9 mouse cellular contexts compared by ENCODE assay signal in genomic region chr6:121013750-121014149, GRCm38 (mm10).
DNase-seq lines count a peak whose midpoint lies in the region; ATAC-seq and TF ChIP-seq lines count a peak whose summit lies in the region.
"Had no signal": no experiment of that assay in that cellular context is flagged by ENCODE, and none has a peak within 500 bp of the region (broad histone marks: within the 10 kb centered on the region; RNA-seq: fewer than 3 reads in every experiment).

No protein-coding gene starts in this region.

- H3K4me3 ChIP-seq in CH12.LX (replicated peaks in 1 of 3; ENCODE audit: low read depth in 2 of 3, low read length in 2 of 3, poor library complexity in 1 of 3): no peak overlapping the region
- H3K4me3 ChIP-seq in heart, embryonic 15.5 days: no peak overlapping the region
- H3K4me3 ChIP-seq in limb, embryonic 10.5 days: no peak overlapping the region
- no peak overlapping the region for H3K4me3 ChIP-seq in olfactory bulb, adult 2 months (ENCODE audit: insufficient read depth, low read depth, low read length)
- H3K4me3 ChIP-seq: limb, embryonic 12.5 days had no signal

- 39% methylated on average over 9 of the region's 9 CpGs for WGBS in heart, embryonic 15.5 days
- WGBS in limb, embryonic 10.5 days: 52% methylated on average over 9 of the region's 9 CpGs
- 40% methylated on average over 9 of the region's 9 CpGs for WGBS in olfactory bulb, adult 2 months

- TF ChIP-seq EP300 in CH12.LX (IDR thresholded peaks at IDR 0.05; ENCODE audit: low read length): no peak

- H3K9ac ChIP-seq in CH12.LX (ENCODE audit: insufficient read depth, low read depth): no peak overlapping the region
- no peak overlapping the region for H3K9ac ChIP-seq in heart, embryonic 15.5 days
- H3K9ac ChIP-seq: limb, embryonic 12.5 days had no signal

- H3K79me2 ChIP-seq in CH12.LX (replicated peaks; ENCODE audit: control insufficient read depth, extremely low read depth, insufficient read depth, poor library complexity, severe bottlenecking): no peaks in the 10 kb centered on the region

- TF ChIP-seq POLR2A in CH12.LX (IDR thresholded peaks at IDR 0.05; ENCODE audit: low read depth, low read length): no peak
- no peak for TF ChIP-seq POLR2A in olfactory bulb, adult 2 months (IDR thresholded peaks at IDR 0.05; ENCODE audit: insufficient read depth, low read depth, low read length)

- in situ Hi-C loops in CH12.LX (cut with MboI; ENCODE audit: low pct_ligation_motif_present, low pct_unique_long_range_greater_than_20kb, low sequenced_read_pairs): no loop called here

- DNase-seq in gastrocnemius, postnatal 10 days: peak; percentile 61
- DNase-seq in gastrocnemius, adult 8-10 months (ENCODE audit: low spot score in 2 of 2): no peak
- no peak for DNase-seq in CH12.LX (ENCODE audit: extremely low read depth)
- peak; percentile 61 to 78 for DNase-seq in cerebellum, postnatal 25 days
- peak; percentile 54 for DNase-seq in limb, embryonic 10.5 days (ENCODE audit: low spot score)
- no peak for DNase-seq in left cerebral cortex, postnatal 25 days (ENCODE audit: low spot score in 2 of 2)

- H3K4me1 ChIP-seq in CH12.LX (ENCODE audit: control insufficient read depth in 1 of 2, insufficient read depth in 2 of 2): peaks cover 18 to 40% of the 10 kb centered on the region in 2 experiments
- peaks cover 20% of the 10 kb centered on the region for H3K4me1 ChIP-seq in heart, embryonic 15.5 days (replicated peaks)
- H3K4me1 ChIP-seq in limb, embryonic 10.5 days: peaks cover 11% of the 10 kb centered on the region; the same call in 1 of the 2 replicates
- peaks cover 8% of the 10 kb centered on the region; the same call in 1 of the 2 replicates for H3K4me1 ChIP-seq in olfactory bulb, adult 2 months (ENCODE audit: control insufficient read depth, insufficient read depth, low read length)

- peaks cover 35 to 82% of the 10 kb centered on the region in 2 experiments for H3K36me3 ChIP-seq in CH12.LX (replicated peaks in 1 of 2; ENCODE audit: control insufficient read depth in 1 of 2, insufficient read depth in 1 of 2, low read length in 1 of 2)
- H3K36me3 ChIP-seq in heart, embryonic 15.5 days: peaks cover 38% of the 10 kb centered on the region
- H3K36me3 ChIP-seq in limb, embryonic 10.5 days: peaks cover 31% of the 10 kb centered on the region

- no peak overlapping the region for H3K4me2 ChIP-seq in CH12.LX (ENCODE audit: insufficient read depth, low read depth, poor library complexity, severe bottlenecking)
- H3K4me2 ChIP-seq in heart, embryonic 15.5 days: peak overlapping the region; percentile 32
- H3K4me2 ChIP-seq: limb, embryonic 12.5 days had no signal

- no peaks in the 10 kb centered on the region for H3K9me3 ChIP-seq in CH12.LX (replicated peaks; ENCODE audit: low read length)
- H3K9me3 ChIP-seq in heart, embryonic 15.5 days (replicated peaks): no peaks in the 10 kb centered on the region
- no peaks in the 10 kb centered on the region for H3K9me3 ChIP-seq in limb, embryonic 10.5 days (replicated peaks)
- H3K9me3 ChIP-seq: limb, embryonic 12.5 days had no signal

- peak; percentile 55 for TF ChIP-seq RAD21 in CH12.LX (IDR thresholded peaks at IDR 0.05; ENCODE audit: low read depth, low read length)

- H3K27me3 ChIP-seq in CH12.LX (replicated peaks): no peaks in the 10 kb centered on the region
- no peaks in the 10 kb centered on the region for H3K27me3 ChIP-seq in heart, embryonic 15.5 days
- H3K27me3 ChIP-seq in limb, embryonic 10.5 days (ENCODE audit: low read depth, poor library complexity, severe bottlenecking): no peaks in the 10 kb centered on the region
- H3K27me3 ChIP-seq: limb, embryonic 12.5 days had no signal

- peak; percentile 55; the same call in 1 of the 2 replicates for ATAC-seq in heart, embryonic 15.5 days (replicated peaks; ENCODE audit: insufficient number of reproducible peaks, insufficient read depth, low FRiP score, low read depth)

- dilution Hi-C loops in CH12.LX (cut with MboI; ENCODE audit: extremely low pct_ligation_motif_present, extremely low pct_unique_long_range_greater_than_20kb, low sequenced_read_pairs): no loop called here

- intact Hi-C loops in left cerebral cortex, postnatal 25 days (cut with DNase I): loop anchor here (5.0 kb wide), 1 partner anchor 119 kb away; the partner anchor contains the start of gene Mical3

- peak in 1 of 2 experiments; percentile 62; a peak in 2 of 4 replicates for TF ChIP-seq CTCF in CH12.LX (conservative IDR thresholded peaks at IDR 0.05 in 1 of 2, IDR thresholded peaks at IDR 0.05 in 1 of 2; ENCODE audit: low read depth in 2 of 2, low read length in 2 of 2)
- peak; percentile 39; the same call in 1 of the 2 replicates for TF ChIP-seq CTCF in olfactory bulb, adult 2 months (IDR thresholded peaks at IDR 0.05; ENCODE audit: insufficient read depth, low read depth, low read length)

- no peak overlapping the region for H3K27ac ChIP-seq in CH12.LX (ENCODE audit: insufficient read depth, low read depth)
- no peak overlapping the region for H3K27ac ChIP-seq in heart, embryonic 15.5 days
- no peak overlapping the region for H3K27ac ChIP-seq in limb, embryonic 10.5 days
- no peak overlapping the region for H3K27ac ChIP-seq in olfactory bulb, adult 2 months (ENCODE audit: insufficient read depth, low read depth, low read length)
- H3K27ac ChIP-seq: limb, embryonic 12.5 days had no signal

TF ChIP-seq in CH12.LX, 34 proteins besides CTCF, POLR2A, EP300 and RAD21:
- TF ChIP-seq SMC3 (IDR thresholded peaks at IDR 0.05; ENCODE audit: low read depth, low read length) (peak; percentile 68), ZC3H11A (IDR thresholded peaks at IDR 0.05; ENCODE audit: low read depth, low read length) (peak; percentile 2; the same call in 1 of the 2 replicates), KAT2A (IDR thresholded peaks at IDR 0.05; ENCODE audit: insufficient replicate concordance, low read length) (no peak), HCFC1 (IDR thresholded peaks at IDR 0.05; ENCODE audit: low read depth, low read length) (no peak)

Comparison
In these comparisons a context has a peak if more than half of its experiments do, and no peak if none do; other contexts are left out.
1. DNase-seq: peak in gastrocnemius, postnatal 10 days (single experiment), cerebellum, postnatal 25 days (2 of 2) and limb, embryonic 10.5 days (single experiment); none in gastrocnemius, adult 8-10 months (0 of 2), CH12.LX (single experiment) and left cerebral cortex, postnatal 25 days (0 of 2).